Mouse (Mus musculus) intestine, embryonic 15.5 days (tissue): ENCODE results near the gene Cstf2. TPM values are rescaled to one million over a fixed set of nuclear protein-coding genes. Genes with fewer than 3 reads are reported as not detected.

Source experiments
- ATAC-seq: fragments of 200-750 bp; cut with Nextera tagmentation; 2 replicates; pipeline ENCODE4 v1.8.0; 2017; ENCODE audit warnings: moderate TSS enrichment, moderate library complexity
- H3K27ac ChIP-seq: fragments of 300-500 bp; sonication (generic); 2 replicates; pipeline ENCODE4 v1.5.1; 2015; ENCODE audit warnings: mild to moderate bottlenecking, inconsistent platforms
- H3K27me3 ChIP-seq: fragments of 300-500 bp; sonication (generic); replicated peaks from 2 replicates; pipeline ENCODE4 v1.6.1; 2015; ENCODE audit warnings: inconsistent platforms
- H3K36me3 ChIP-seq: fragments of 300-500 bp; sonication (generic); 2 replicates; pipeline ENCODE4 v1.6.1; 2015; ENCODE audit warnings: inconsistent platforms
- H3K4me1 ChIP-seq: fragments of 300-500 bp; sonication (generic); replicated peaks from 2 replicates; pipeline ENCODE4 v1.6.1; 2015; ENCODE audit warnings: inconsistent platforms
- H3K4me2 ChIP-seq: fragments of 300-500 bp; sonication (generic); replicated peaks from 2 replicates; pipeline ENCODE4 v1.6.1; 2015; ENCODE audit warnings: mild to moderate bottlenecking, inconsistent platforms
- H3K4me3 ChIP-seq: fragments of 300-500 bp; sonication (generic); replicated peaks from 2 replicates; pipeline ENCODE4 v1.5.1; 2015; ENCODE audit warnings: inconsistent platforms
- H3K9ac ChIP-seq: fragments of 300-500 bp; sonication (generic); 2 replicates; pipeline ENCODE4 v1.6.1; 2015; ENCODE audit warnings: inconsistent platforms
- H3K9me3 ChIP-seq: fragments of 300-500 bp; sonication (generic); 2 replicates; pipeline ENCODE4 v1.6.1; 2016; ENCODE audit warnings: inconsistent platforms
- WGBS: fragments of 180-500 bp; shearing (Covaris S2); methylation state at CpG from one replicate; pipeline ENCODE4 v1.1.7; 2015; 5-methylcytosine and 5-hydroxymethylcytosine counted together
- polyA plus RNA-seq: library from polyadenylated mRNA; unstranded; fragments of >200 nt; fragmentation: Nextera tagmentation; extraction: Ambion mirVana; gene quantifications from 2 replicates; pipeline ENCODE4 v1.2.1, GENCODE M21; 2015

Cstf2 gene
- polyA plus RNA-seq, 1 experiment from 2014 or later, result 42.2 TPM

DNA sequence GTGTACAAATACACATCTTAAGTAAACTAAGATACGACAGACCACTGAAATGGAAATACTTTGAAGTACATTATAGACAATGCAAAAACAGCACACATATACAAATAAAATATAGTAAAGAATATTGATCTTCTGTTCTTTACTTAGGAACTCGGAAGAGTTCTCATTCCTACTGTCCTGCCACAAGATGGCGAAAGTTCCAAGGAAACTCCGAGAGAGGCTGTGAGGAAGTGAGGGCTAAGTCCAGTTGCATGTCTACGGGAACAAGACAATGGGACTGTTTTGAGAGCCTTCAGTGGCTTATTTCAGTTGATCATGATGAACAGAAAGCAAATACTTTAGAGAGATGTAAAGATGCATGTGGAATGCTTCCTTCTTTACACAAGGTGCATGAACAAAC is 73.3 kb downstream of the Cstf2 start:
- Histone ChIP-seq H3K9ac (no peak overlapping the region), H3K4me3 (no peak overlapping the region), H3K4me2 (no peak overlapping the region), H3K36me3 (no peaks in the 10 kb centered on the region), H3K27ac (no peak overlapping the region), H3K4me1 (no peaks in the 10 kb centered on the region), H3K9me3 (no peaks in the 10 kb centered on the region), H3K27me3 (no peaks in the 10 kb centered on the region)
- ATAC-seq, result no peak
- whole genome bisulfite sequencing, result 30% methylated on average over 5 of the region's 5 CpGs

GRCm38 (mm10) chrX:134133821-134134220 is 74.8 kb downstream of the Cstf2 start:
- no peak overlapping the region for H3K4me3 ChIP-seq
- H3K9me3 ChIP-seq, result no peaks in the 10 kb centered on the region
- no peak overlapping the region for H3K27ac ChIP-seq
- WGBS, result 54% methylated on average over 3 of the region's 3 CpGs
- no peaks in the 10 kb centered on the region for H3K36me3 ChIP-seq
- no peaks in the 10 kb centered on the region for H3K27me3 ChIP-seq
- ATAC-seq, result no peak
- no peak overlapping the region for H3K4me2 ChIP-seq
- H3K9ac ChIP-seq, result no peak overlapping the region
- no peaks in the 10 kb centered on the region for H3K4me1 ChIP-seq

Other genes with a start within 250 kb of the Cstf2 start
- 1.0 and 1.7 TPM in 2 replicates for gene Tnmd, start 208.2 kb upstream of the Cstf2 start, polyA plus RNA-seq
- gene Tspan6, start 160.8 kb upstream of the Cstf2 start, polyA plus RNA-seq, result 92.5 and 113 TPM in 2 replicates
- gene Srpx2, start 150.8 kb upstream of the Cstf2 start, polyA plus RNA-seq, result 9.5 and 9.6 TPM in 2 replicates
- 3.6 and 4.9 TPM in 2 replicates for gene Sytl4, start 77.4 kb upstream of the Cstf2 start, polyA plus RNA-seq
- gene Xkrx, start 102.9 kb downstream of the Cstf2 start, polyA plus RNA-seq, result 0.15 and 0.16 TPM in 2 replicates
- gene Arl13a, start 128.3 kb downstream of the Cstf2 start, polyA plus RNA-seq, result not detected in 2 replicates
- gene Nox1, start 162.8 kb downstream of the Cstf2 start, polyA plus RNA-seq, result 0.19 and 0.23 TPM in 2 replicates
- 21.4 and 22.4 TPM in 2 replicates for gene Trmt2b, start 217.8 kb downstream of the Cstf2 start, polyA plus RNA-seq
- gene Tmem35a, start 236.0 kb downstream of the Cstf2 start, polyA plus RNA-seq, result 4.9 and 5.9 TPM in 2 replicates
- gene Cenpi, start 248.9 kb downstream of the Cstf2 start, polyA plus RNA-seq, result 24.5 and 26.6 TPM in 2 replicates